Mouse (Mus musculus) brain, embryonic 14.5 days (tissue): ENCODE data around the gene Grn.

Source experiments
- CTCF ChIP-seq: fragments of 200-500 bp; IDR thresholded peaks from 2 replicates; pipeline ENCODE4 v1.5.1; 2012; ENCODE audit warnings: inconsistent platforms, mild to moderate bottlenecking, moderate library complexity, borderline replicate concordance; ENCODE audit not compliant: insufficient read depth, insufficient read length; ENCODE audit errors: extremely low read depth
- POLR2A ChIP-seq: fragments of 200-500 bp; IDR thresholded peaks from 2 replicates; pipeline ENCODE4 v1.6.1; 2012; ENCODE audit warnings: mild to moderate bottlenecking, inconsistent platforms, borderline replicate concordance; ENCODE audit not compliant: poor library complexity, insufficient read depth, insufficient read length, severe bottlenecking; ENCODE audit errors: extremely low read depth

DNA sequence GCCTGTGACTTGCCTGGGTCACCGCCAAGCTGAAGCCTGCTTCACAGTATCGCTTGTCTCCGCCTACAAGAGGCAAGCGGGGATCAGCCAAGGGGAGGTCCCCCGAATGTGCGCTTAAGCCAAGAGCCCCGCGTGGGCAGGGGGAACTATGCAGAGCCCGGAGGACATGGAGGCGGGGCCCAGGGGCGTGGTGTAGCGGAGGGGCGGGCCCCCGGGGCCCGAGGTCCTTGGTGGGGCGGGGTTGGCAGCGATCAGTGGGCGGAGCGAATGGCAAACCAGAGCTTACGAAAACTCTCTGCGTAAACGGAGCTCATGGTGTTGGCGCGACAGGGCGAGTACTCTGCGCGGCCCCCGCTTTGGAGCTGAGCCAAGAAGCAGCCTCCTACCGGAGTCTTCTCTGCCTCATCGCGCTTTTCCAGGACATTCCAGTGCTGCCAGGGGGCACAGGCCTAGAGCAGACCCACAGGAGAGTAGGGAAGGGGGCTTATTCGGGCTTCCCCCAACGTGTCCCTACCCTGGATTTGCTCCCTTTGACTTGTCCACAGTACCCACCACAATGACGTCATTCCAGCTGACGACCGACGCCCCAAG, 37.0 kb downstream of the Grn start:
- TF ChIP-seq CTCF (no peak), POLR2A (no peak)
